Mouse (Mus musculus): Measurements from ENCODE around the gene Picalm.

- no peak for TF ChIP-seq CTCF (IDR thresholded peaks at IDR 0.05; ENCODE audit: low read depth, low read length)
- TF ChIP-seq POLR2A (IDR thresholded peaks at IDR 0.05; ENCODE audit: extremely low read depth, insufficient read depth, low read length) = no peak
Observed at GRCm38 (mm10) chr7:90128631-90129200, 1.3 kb upstream of the Picalm start.

Measured in liver, adult 2 months (tissue).